Mouse (Mus musculus) hindbrain, embryonic 16.5 days (tissue): ENCODE results near the gene Tmem218. TPM values are rescaled to one million over a fixed set of nuclear protein-coding genes. Genes with fewer than 3 reads are reported as not detected.

Source experiments
- ATAC-seq: fragments of 200-750 bp; cut with Nextera tagmentation; 2 replicates; pipeline ENCODE4 v1.8.0; 2017; ENCODE audit warnings: moderate TSS enrichment, moderate library complexity
- H3K27ac ChIP-seq: fragments of 300-500 bp; sonication (generic); 2 replicates; pipeline ENCODE4 v1.5.1; 2014; ENCODE audit warnings: low read depth, mild to moderate bottlenecking, control low read depth, low read length, moderate library complexity
- H3K27me3 ChIP-seq: fragments of 300-500 bp; sonication (generic); replicated peaks from 2 replicates; pipeline ENCODE4 v1.6.1; 2014; ENCODE audit warnings: low read length; ENCODE audit not compliant: control insufficient read depth, insufficient read depth
- H3K36me3 ChIP-seq: fragments of 300-500 bp; sonication (generic); 2 replicates; pipeline ENCODE4 v1.6.1; 2014; ENCODE audit warnings: mild to moderate bottlenecking, low read length, moderate library complexity, mixed read lengths; ENCODE audit not compliant: control insufficient read depth, insufficient read depth
- H3K4me1 ChIP-seq: fragments of 300-500 bp; sonication (generic); 2 replicates; pipeline ENCODE4 v1.6.1; 2014; ENCODE audit warnings: low read depth, low read length; ENCODE audit not compliant: control insufficient read depth, insufficient read depth
- H3K4me2 ChIP-seq: fragments of 300-500 bp; sonication (generic); 2 replicates; pipeline ENCODE4 v1.6.1; 2014; ENCODE audit warnings: mild to moderate bottlenecking, low read length, control low read depth, moderate library complexity
- H3K4me3 ChIP-seq: fragments of 300-500 bp; sonication (generic); 2 replicates; pipeline ENCODE4 v1.5.1; 2014; ENCODE audit warnings: mild to moderate bottlenecking, low read length, control low read depth, moderate library complexity
- H3K9ac ChIP-seq: fragments of 300-500 bp; sonication (generic); 2 replicates; pipeline ENCODE4 v1.6.1; 2014; ENCODE audit warnings: low read depth, mild to moderate bottlenecking, control low read depth, low read length, moderate library complexity
- H3K9me3 ChIP-seq: fragments of 300-500 bp; sonication (generic); 2 replicates; pipeline ENCODE4 v1.6.1; 2014; ENCODE audit warnings: mild to moderate bottlenecking, low read length, moderate library complexity; ENCODE audit not compliant: control insufficient read depth
- WGBS: fragments of 180-500 bp; shearing (Covaris S2); extraction: QIAGEN DNeasy Blood & Tissue Kit; methylation state at CpG from one replicate; pipeline ENCODE4 v1.1.7; 2014; 5-methylcytosine and 5-hydroxymethylcytosine counted together
- polyA plus RNA-seq: library from polyadenylated mRNA; unstranded; fragments of >200 nt; fragmentation: Nextera tagmentation; extraction: Ambion mirVana; gene quantifications from 2 replicates; pipeline ENCODE4 v1.2.1, GENCODE M21; 2015

The Tmem218 gene
- polyA plus RNA-seq, 1 experiment from 2014 or later, result 11.0 TPM

DNA sequence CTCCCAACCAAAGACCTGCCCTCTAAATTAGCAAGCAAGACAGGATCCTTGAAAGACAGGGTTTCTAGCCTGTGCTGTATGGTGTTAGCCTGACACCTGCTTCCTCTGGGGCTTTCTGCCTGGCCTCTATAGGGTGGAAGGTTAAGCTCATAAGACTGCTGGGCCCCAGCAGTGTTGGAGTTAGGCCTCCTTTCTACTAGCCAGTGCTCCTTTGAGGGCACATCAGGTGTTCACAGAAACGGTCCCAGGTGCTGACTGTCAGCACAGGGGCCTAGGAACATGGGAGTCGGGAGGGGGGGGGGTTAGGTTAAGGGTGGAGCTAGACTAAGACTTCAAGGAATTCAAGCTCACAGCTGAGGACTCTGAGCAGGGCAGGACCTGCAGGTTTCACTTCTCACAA lies 37.4 kb downstream of the Tmem218 start:
- H3K4me2 ChIP-seq, result no peak overlapping the region
- no peak overlapping the region for H3K27ac ChIP-seq
- 69% methylated on average over 2 of the region's 2 CpGs for WGBS
- H3K4me3 ChIP-seq, result no peak overlapping the region
- H3K36me3 ChIP-seq, result no peaks in the 10 kb centered on the region
- no peaks in the 10 kb centered on the region for H3K27me3 ChIP-seq
- no peak overlapping the region for H3K9ac ChIP-seq
- H3K4me1 ChIP-seq, result no peaks in the 10 kb centered on the region
- H3K9me3 ChIP-seq, result no peaks in the 10 kb centered on the region
- no peak for ATAC-seq

DNA sequence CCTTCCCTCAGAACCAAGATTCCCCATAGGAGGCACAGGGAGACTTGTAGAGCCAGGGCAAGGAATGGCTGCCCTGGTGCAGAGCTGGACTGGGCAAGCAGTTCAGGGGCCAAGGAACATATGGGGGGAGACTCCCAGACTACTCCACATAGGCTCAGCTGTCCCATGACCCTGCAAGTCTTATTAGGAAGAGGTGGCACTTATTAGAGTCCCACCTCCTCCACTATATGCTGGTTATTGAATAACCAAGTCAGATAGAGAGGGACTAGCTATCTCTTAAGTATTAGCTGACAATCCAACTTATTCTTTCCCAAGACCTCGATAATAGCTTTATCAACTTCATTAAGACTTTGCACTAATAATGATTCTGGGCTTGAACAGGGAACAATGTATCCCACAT lies 37.8 kb downstream of the Tmem218 start:
- Histone ChIP-seq H3K9ac (no peak overlapping the region), H3K27ac (no peak overlapping the region), H3K9me3 (no peaks in the 10 kb centered on the region), H3K4me1 (no peaks in the 10 kb centered on the region), H3K4me3 (no peak overlapping the region), H3K4me2 (no peak overlapping the region), H3K27me3 (no peaks in the 10 kb centered on the region), H3K36me3 (no peaks in the 10 kb centered on the region)
- WGBS, result 93% methylated on average over 1 of the region's 1 CpGs
- no peak for ATAC-seq

DNA sequence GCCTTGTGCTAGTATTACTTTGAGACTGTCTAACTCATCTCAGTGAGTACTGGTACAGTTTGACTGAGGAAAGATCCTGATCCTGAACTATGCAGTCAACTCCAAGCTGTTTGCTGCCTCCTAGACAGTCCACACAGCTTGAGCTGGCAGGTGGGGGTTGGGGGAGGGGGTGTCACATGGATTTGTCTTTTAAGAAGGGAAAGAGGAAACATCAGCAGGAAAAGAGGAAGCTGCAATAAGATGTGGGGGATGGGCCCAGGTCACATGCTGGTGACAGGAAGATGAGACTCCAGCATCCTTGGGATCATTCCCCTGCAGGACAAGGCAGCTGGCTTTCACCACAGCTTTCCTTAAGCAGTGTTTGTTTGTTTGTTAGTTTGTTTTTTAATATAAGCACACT lies 39.4 kb downstream of the Tmem218 start:
- H3K4me3 ChIP-seq, result no peak overlapping the region
- no peaks in the 10 kb centered on the region for H3K4me1 ChIP-seq
- no peak overlapping the region for H3K4me2 ChIP-seq
- no peak overlapping the region for H3K27ac ChIP-seq
- no peak for ATAC-seq
- H3K36me3 ChIP-seq, result no peaks in the 10 kb centered on the region
- no peaks in the 10 kb centered on the region for H3K27me3 ChIP-seq
- H3K9ac ChIP-seq, result no peak overlapping the region
- H3K9me3 ChIP-seq, result no peaks in the 10 kb centered on the region

DNA sequence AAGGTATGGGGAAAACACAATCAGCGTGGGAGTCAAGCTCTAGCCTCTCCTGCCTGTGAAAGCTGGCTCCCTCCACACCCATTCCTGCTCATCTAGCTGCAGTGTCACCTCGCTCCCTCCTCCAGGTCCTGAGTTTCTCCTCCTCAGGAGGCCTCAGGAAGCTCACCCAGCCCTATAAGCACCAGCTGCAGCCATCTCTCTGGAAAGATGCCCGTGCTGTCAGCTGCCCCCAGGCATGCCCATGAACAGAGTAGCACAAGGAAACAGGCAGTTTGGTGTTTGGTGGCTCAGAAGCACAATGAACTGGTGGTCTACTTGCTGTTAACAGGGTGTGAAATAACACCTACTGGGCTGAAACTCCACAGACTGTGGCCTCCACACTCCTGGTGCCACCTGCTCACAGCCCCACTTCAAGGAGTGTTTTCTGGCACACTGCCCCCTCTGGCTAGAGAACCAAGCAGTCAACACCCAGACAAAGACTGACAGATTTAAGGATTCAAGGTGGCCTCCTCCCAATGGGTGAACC lies 40.4 kb downstream of the Tmem218 start:
- Histone ChIP-seq H3K27me3 (peaks cover 2% of the 10 kb centered on the region; the same call in 1 of the 2 replicates), H3K27ac (no peak overlapping the region), H3K9ac (no peak overlapping the region), H3K4me2 (no peak overlapping the region), H3K36me3 (no peaks in the 10 kb centered on the region), H3K4me3 (no peak overlapping the region), H3K4me1 (no peaks in the 10 kb centered on the region), H3K9me3 (no peaks in the 10 kb centered on the region)
- ATAC-seq, result peak; percentile 67
- WGBS, result 35% methylated on average over 3 of the region's 3 CpGs

DNA sequence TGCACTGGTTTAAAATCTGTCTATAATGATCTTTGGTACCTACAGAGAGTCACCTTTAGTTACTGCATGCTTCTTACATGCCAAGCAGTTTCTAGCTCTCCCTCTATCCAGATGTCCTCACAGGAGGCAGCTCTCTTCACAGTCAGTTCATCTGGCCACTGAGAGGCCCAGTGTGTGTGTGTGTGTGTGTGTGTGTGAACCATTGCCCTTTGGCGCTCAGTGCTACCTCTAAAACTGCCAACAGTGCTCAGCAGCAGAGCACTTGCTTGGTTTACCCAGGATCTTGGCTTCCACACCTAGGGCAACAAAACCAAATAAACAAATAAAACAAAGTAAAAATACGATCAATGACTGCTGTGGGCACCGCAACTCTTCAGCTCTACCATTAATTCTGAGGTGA lies 42.0 kb downstream of the Tmem218 start:
- Histone ChIP-seq H3K36me3 (no peaks in the 10 kb centered on the region), H3K4me3 (no peak overlapping the region), H3K27me3 (peaks cover 4% of the 10 kb centered on the region; the same call in 1 of the 2 replicates), H3K9ac (no peak overlapping the region), H3K4me1 (peaks cover 5% of the 10 kb centered on the region; the same call in 1 of the 2 replicates), H3K9me3 (no peaks in the 10 kb centered on the region), H3K4me2 (no peak overlapping the region), H3K27ac (no peak overlapping the region)
- ATAC-seq, result no peak
- 91% methylated on average over 3 of the region's 3 CpGs for WGBS

DNA sequence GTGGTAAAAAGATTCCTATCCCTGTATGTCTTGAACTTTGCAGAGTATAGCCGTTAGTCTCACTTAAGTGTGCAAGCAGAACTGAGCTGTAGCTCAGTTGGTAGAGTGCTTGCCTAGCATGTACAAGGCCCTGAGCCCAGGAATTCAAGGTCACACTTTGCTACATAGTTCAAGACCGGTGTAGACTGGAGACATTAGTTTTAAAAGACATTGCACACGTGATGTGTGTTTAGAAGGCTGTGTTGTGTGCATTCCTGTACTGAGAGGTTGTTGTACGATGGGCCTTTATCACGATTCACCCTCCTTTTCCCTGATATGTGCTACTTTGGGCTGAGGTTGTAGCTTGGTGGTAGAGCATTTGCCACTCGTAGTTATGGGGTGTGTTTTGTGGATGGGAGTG lies 42.6 kb downstream of the Tmem218 start:
- no peak overlapping the region for H3K27ac ChIP-seq
- H3K4me3 ChIP-seq, result no peak overlapping the region
- WGBS, result 86% methylated on average over 6 of the region's 6 CpGs
- H3K9me3 ChIP-seq, result no peaks in the 10 kb centered on the region
- peaks cover 4% of the 10 kb centered on the region; the same call in 1 of the 2 replicates for H3K27me3 ChIP-seq
- H3K36me3 ChIP-seq, result no peaks in the 10 kb centered on the region
- no peak overlapping the region for H3K9ac ChIP-seq
- H3K4me1 ChIP-seq, result peaks cover 11% of the 10 kb centered on the region
- no peak for ATAC-seq
- H3K4me2 ChIP-seq, result no peak overlapping the region

DNA sequence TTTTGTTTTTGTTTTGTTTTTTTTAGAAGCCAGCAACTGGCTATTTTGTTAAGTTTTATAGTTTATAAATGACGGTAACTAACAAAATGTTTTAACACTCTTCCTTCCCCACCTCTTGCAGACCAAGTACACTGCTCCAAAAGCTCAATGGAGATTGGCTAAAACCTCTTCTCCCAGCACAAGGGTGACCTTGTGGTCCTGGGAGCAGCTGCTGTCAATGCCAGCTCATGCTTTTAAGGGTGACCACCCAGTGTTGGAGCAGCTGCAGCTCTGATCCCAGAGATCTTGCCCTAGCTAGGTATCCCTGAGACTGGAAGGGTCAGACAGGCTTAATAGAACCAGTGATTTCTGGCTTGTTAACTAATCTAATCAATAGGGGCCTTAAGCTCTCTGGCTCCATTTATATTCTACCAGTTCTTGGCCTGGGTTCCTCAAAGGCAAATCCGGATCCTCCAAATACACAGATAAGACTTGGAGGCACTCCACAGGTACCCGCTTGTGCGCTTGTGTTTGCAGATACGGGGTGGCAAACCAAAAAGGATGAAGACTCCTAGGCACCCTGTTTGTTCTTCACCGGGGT lies 46.6 kb downstream of the Tmem218 start:
- Histone ChIP-seq H3K4me1 (peaks cover 12% of the 10 kb centered on the region), H3K4me2 (peak overlapping the region; percentile 85), H3K9me3 (no peaks in the 10 kb centered on the region), H3K27ac (no peak overlapping the region), H3K9ac (no peak overlapping the region; the same call in 1 of the 2 replicates), H3K27me3 (peaks cover 7% of the 10 kb centered on the region; the same call in 1 of the 2 replicates), H3K36me3 (no peaks in the 10 kb centered on the region), H3K4me3 (peak overlapping the region; percentile 47)
- 24% methylated on average over 6 of the region's 6 CpGs for WGBS
- ATAC-seq, result no peak

DNA sequence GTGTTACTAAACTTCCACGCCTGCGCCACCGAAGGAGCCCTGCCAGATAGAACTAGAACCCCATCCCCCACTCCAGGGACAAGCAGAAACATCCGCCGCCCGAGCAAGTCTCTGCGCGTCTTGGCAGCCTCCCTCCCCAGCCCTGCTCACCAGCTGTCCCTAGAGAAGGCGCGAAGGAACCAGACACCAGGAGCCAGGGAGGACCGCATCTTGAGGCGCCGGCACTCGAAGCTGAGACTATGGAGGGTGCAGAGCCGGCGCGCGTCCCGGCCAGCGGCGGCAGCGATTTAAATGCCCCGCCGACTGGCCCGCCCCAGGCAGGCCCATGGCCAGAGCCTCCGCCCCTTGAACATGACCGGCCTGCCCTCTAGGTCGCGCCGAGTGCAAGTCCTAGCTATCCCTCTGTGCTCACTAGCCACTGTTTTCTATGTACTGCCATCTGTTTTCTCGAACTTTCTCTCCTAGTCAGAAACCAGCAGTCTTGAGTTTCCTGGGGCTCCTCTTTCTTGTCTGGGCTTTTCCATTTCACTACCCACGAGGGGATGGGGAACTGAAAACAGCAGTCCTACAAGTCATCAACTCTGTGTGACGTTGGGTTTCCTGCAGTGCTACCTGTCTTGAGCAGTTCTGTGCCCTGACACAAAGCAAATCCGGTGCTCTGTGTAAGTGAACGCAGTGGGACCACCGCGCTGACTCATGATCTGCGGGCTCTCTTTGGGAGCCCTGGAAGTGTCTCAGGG lies 47.3 kb downstream of the Tmem218 start, which contains the start of gene Slc37a2:
Gene Slc37a2 (minus strand): TSS at position 590 of the 740 bp plus-strand sequence.
- ATAC-seq, result peak; percentile 83
- peak within 1 kb of the TSS; percentile 85 for H3K4me2 ChIP-seq
- H3K9ac ChIP-seq, result peak within 1 kb of the TSS; percentile 64
- 3% methylated on average over 38 of the region's 38 CpGs for WGBS
- no peak within 1 kb of the TSS for H3K27ac ChIP-seq
- H3K27me3 ChIP-seq, result peaks cover 7% of the 10 kb centered on the region; the same call in 1 of the 2 replicates
- H3K9me3 ChIP-seq, result no peaks in the 10 kb centered on the region
- peak within 1 kb of the TSS; percentile 47 for H3K4me3 ChIP-seq
- H3K4me1 ChIP-seq, result peaks cover 12% of the 10 kb centered on the region
- no peaks in the 10 kb centered on the region for H3K36me3 ChIP-seq

DNA sequence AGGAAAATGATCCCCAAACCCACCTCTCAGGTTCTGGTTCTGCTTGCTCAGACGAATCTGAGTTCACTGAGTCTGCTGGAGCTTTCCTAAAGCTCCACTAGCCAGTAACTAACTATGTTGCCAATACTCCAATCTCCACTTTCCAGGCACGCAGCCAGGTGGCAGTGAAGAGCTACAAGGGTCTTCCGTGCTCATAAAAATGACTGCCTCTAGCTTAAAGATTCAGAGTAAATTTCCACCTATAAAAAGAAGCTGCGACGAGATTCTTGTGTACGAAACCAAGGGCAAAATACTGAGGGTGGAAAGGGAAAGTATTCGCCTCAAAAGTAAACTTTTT lies 47.8 kb downstream of the Tmem218 start:
- H3K27me3 ChIP-seq, result peaks cover 7% of the 10 kb centered on the region; the same call in 1 of the 2 replicates
- no peak overlapping the region for H3K9ac ChIP-seq
- peak overlapping the region; percentile 85 for H3K4me2 ChIP-seq
- peak overlapping the region; percentile 47 for H3K4me3 ChIP-seq
- WGBS, result 32% methylated on average over 7 of the region's 7 CpGs
- ATAC-seq, result peak; percentile 85
- H3K4me1 ChIP-seq, result peaks cover 12% of the 10 kb centered on the region
- H3K9me3 ChIP-seq, result no peaks in the 10 kb centered on the region
- H3K36me3 ChIP-seq, result no peaks in the 10 kb centered on the region
- no peak overlapping the region for H3K27ac ChIP-seq
